Mouse (Mus musculus): Measurements from ENCODE around the gene Gna11.

Gna11 gene

DNA sequence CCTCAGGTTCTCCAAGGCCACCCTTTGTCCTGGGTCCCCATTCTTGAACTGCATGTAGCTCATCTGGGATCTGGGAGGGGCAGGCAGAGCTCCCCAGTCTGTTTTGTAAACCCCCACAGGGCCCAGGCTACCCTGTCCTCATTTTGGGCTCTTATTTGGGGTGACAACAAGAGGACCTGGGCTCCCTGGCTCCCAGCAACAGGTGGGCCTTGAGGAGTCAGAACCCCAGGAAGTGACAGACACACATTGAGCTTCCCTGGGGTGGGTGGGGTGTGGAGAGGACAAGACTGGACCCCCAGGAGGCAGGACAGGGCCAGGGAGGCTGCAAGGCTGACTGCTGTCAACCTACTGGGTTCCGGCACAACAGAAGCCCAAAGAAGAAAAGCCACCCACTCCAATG is 1.4 kb downstream of the Gna11 start:
- DNase-seq (ENCODE audit: low read depth): no peak

DNA sequence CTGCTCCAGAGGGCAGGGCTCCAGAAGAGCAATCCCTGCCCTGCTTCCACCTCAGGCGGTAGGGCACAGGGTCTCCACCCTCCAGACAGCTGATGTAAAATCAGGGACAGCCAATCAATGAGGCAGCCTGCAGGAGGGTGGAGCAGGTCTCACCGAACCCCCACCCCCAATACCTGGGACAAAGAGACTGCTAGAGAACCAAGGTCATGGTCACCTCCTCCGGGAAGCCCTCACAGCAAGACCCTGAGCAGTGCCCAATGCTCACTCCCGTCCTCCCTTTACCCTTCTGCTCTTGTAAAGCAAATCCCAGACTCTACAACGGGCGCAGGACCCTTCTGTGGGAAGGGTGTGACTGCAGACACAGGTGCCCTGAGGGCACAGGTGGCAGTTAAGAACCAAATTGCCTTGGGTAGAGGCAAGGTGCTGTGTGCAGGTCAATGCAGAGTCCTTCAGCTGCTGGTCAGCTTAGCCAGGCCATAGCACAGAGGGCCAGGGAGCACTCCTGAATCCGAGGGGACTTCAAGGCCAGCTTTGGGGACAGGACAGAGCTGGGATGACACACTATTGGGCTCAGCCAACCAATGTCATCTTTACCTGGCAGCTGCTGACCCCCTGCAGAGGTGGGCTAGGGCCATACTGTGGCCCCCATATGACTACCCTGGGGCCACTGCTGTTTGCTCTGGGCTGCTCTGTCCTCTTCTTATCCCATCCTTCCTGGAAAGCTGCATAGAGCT is 2.1 kb downstream of the Gna11 start:
- DNase-seq (ENCODE audit: low read depth): no peak

GRCm38 (mm10) chr10:81541803-81542202 is 3.2 kb downstream of the Gna11 start:
- DNase-seq (ENCODE audit: low read depth): no peak

GRCm38 (mm10) chr10:81541363-81541762 is 3.6 kb downstream of the Gna11 start:
- DNase-seq (ENCODE audit: low read depth): no peak

- DNase-seq (ENCODE audit: low read depth): no peak
Observed at GRCm38 (mm10) chr10:81538321-81539048, 6.5 kb downstream of the Gna11 start.

- no peak for DNase-seq (ENCODE audit: low read depth)
Observed at GRCm38 (mm10) chr10:81537429-81537828, 7.6 kb downstream of the Gna11 start.

DNA sequence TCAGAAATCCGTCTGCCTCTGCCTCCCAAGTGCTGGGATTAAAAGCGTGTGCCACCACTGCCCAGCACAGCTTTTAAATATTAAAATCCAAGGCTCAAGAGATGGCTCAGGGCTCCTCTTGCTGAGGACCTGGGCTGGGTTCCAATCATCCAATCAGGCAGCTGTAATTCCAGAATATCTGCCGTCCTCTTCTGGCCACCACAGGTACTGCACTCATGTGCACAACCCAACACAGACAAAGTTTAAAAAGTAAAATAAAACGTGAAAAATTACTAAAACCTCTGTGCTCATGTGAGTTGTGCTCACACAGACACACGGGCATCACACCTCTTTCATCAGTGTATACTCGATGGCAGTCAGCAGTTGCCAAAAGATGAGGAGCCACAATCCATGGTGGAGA is 8.3 kb downstream of the Gna11 start:
- DNase-seq (ENCODE audit: low read depth): no peak

GRCm38 (mm10) chr10:81534826-81535225 is 10.2 kb downstream of the Gna11 start:
- no peak for DNase-seq (ENCODE audit: low read depth)

DNA sequence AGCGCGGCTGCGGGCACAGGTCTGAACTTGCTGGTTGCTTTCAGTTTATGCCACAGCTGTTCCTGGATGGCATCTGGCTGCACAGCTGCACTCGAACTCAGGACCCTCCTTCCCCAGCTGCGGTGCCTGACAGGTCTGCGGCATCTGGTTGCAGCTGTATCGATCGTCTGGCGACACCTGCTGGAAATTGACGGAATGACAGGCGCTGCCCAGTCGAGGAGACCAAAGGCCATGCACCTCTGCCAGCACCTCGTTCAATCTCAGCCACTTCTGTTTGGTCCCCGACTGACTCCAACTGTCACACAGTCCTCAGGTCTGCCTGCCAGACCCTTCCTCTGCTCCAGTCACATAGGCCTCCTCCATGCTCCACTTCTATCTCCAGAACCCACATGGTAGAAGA is 18.2 kb downstream of the Gna11 start:
- DNase-seq (ENCODE audit: low read depth): no peak

DNA sequence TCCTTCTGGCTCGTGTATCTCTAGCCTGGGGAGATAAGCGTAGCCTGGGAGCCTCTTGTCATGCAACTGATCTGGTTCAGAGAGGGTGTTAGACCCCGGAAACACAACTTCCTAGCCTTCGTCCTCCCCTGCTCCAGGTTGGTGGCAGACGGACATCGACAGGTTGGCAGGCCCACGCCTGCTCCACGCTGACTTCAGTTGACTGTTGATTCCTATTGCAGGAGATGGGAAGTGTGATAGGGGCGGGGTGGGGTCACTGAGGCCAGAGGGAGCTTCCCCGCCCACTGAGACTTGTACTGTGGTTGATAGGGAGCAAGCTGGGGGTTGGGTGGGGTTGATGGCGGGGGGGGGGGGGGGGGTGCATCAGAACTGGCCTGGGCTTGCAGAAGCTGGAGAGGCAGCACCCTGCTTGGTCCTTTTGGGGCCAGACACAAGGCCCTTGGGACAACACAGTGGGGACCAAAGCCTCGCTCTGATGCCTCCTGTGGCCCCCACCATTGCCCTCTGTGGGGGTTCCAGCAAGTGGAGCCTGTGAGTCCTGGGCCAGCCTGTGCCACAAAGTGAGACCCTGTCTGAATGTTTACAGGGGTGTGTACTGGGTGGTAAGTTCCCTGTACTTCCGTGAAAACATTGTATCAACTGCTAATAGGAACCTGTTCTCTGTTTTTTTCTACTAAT is 19.8 kb downstream of the Gna11 start:
- DNase-seq (ENCODE audit: low read depth): no peak

DNA sequence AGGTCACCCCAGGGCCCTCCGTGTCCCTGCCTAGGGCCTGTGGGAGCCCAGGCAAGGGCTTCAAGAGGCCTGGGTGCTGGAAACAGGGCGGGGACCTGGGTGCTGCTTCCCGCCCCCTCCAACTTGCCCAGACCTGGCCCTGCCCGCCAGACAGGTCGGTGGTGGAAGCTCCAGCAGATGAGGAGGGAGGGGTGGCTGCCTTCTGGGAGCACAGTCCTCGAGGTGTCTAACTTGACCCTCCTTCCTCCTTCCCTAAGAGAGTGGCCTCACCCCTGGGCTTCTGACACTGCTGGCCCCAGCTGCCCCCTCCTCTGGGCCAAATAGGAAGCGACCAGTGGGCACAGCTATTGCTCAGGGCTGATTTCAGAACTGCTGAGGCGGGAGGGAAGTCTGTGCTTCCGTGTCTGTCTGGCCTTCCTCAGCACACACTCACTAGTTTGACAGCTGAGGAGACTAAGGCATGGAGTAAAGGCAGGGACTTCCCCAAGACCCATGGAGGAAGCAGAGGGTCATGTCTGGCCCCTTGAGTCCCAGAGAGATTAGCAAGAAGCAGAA is 20.9 kb downstream of the Gna11 start, which contains the start of gene Gna15:
TSS of gene Gna15 (minus strand) at position 175 of the 555 bp plus-strand sequence.
- DNase-seq (ENCODE audit: low read depth): no peak

DNA sequence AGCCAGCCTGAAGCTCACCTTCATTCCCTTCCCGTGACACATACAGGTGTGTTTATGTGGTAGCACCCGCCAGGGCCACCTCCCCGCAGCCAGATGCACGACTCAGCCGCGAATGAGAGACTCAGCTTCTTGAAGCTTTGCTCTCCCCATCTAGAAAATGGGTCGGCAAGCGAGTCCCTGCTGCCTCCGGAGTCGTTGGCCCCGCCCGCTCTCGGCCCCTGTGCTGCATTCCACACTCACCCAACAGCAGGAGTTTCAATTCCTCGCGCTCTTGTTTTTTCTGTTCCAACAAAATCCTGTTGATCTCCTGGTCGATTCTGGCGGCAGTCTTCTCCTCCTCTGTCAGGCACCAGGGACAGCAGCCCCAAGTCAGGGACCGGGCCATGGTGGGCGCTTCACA is 21.4 kb downstream of the Gna11 start:
- DNase-seq (ENCODE audit: low read depth): no peak

GRCm38 (mm10) chr10:81523142-81523541 is 21.8 kb downstream of the Gna11 start:
- no peak for DNase-seq (ENCODE audit: low read depth)

- no peak for DNase-seq (ENCODE audit: low read depth)
Observed at GRCm38 (mm10) chr10:81519978-81520365, 25.0 kb downstream of the Gna11 start.

DNA sequence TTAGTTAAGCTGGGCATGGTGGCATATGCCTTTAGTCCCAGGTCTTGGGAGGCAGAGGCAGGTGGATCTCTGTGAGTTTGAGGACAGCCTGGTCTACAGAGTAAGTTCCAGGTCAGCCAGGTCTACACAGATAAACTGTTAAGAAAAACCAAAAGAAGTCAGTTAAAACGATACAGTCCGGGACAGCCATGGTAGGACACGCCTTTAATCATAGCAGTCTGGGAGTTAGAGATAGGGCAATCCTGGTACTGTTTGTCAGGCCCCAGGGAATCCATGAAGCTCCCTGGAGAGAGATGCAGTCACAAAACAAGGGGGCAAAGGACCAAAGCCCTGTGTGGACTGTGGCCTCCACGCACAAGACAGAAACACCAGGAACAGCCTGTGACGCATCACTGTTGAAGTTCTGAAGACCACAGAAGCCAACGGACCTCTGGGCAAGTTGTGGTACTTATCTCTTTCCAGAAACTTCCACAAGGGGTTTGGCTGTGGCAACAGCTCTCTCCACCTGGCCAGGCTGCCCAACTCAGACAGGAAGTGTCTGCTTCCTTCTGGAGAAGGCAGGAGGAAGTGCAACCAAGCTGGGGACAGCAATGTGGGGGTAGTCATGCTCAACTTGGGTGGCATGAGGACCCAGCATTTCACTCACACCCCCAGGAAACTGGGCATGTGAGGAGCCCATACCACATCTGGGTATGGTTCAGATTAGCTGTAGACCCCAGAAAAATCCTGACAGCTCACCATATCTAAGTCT is 25.6 kb downstream of the Gna11 start:
- DNase-seq (ENCODE audit: low read depth): no peak

- no peak for DNase-seq (ENCODE audit: low read depth)
Observed at GRCm38 (mm10) chr10:81518546-81518945, 26.4 kb downstream of the Gna11 start.

- DNase-seq (ENCODE audit: low read depth): no peak
Observed at GRCm38 (mm10) chr10:81517227-81517626, 27.8 kb downstream of the Gna11 start.

GRCm38 (mm10) chr10:81513798-81514197 is 31.2 kb downstream of the Gna11 start:
- DNase-seq (ENCODE audit: low read depth): no peak

GRCm38 (mm10) chr10:81510246-81510810 is 34.7 kb downstream of the Gna11 start:
- no peak for DNase-seq (ENCODE audit: low read depth)

DNA sequence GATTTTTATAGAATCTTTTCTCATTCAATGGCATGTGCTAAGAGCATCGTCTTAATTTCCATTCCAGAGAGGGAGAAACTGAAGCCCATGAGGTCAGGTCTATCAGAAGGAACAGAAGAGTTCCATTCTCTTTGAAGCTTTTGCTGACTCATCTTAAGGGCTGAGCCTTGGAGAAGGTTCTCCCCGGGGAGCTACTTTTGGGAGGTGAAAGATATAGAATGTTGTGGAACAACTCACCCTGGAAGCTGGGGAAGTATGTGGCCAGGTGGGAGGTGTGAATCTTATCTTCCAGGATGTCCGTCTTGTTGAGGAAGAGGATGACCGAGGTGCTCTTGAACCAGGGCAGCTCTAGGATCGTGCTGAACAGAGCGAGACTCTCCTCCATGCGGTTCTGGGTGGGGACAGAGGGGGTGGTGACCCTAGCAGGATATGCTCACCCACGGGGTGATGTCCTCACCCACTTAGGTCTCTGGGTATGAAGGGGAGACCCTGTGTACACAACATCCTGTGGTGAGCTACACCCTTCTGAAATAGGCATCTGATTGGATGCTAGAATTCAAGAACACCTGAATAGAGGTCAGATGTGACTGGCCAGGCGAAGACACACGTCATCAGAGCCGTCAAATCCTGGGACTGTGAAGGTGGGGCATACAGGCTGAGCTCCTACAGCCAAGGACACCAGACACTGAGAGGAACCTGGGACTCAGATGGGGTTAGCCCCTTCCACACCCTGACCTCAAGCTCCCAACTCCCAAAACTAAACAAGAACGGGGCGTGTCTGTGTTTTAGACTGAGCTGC is 37.1 kb downstream of the Gna11 start:
- no peak for DNase-seq (ENCODE audit: low read depth)

- DNase-seq (ENCODE audit: low read depth): no peak
Observed at GRCm38 (mm10) chr10:81507095-81507494, 37.9 kb downstream of the Gna11 start.
